Mouse (Mus musculus) skeletal muscle tissue, adult 2 months (tissue): Measurements from ENCODE around the gene Fars2.

Experiments
- DNase-seq: peaks from one replicate; pipeline ENCODE4 v3.0.0-alpha.2; 2012; ENCODE audit warnings: low read depth, low spot score

Gene Fars2

DNA sequence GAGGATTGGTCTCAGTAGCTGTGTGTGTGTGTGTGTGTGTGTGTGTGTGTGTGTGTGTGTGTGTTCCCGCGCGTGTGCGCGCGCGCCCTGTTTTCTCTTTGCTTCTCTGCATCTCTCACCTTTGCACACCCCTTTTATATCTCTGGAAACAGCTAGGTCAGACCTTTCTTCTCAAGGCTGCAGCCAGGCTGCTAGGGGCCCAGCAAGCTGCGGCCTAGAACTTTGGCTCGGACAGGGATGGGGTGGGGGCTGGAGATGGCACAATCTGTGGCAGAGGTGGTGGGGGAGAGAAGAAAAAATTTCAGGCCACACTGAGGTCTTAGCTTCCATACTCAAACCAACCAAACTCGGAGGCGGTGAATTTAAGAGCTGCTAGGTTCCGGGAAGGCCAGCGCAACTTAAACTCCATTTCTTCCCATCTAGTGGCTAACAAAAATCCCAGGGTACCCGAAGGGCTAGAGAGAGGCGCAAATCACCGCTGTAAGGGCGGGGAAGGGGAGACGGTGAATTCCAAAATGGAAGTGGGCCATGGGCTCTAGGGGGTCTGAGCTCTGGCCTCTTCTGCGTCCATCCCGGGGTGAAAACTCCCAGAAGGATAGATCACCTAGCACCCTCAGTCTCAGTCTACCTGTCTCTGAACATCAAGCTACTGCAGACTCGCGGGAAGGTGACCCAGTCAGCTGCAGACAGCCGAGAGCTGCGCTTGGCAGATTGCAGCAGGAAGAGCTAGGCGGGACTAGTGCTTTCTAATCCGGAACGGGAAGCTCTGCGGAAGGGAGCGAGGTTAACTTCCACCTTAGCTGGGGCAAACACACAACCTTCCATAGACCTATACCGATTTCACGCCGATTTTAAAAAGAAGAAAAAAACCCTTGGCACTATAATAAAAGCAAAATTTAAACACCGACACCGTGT, 614.1 kb downstream of the Fars2 start:
- DNase-seq: peak; percentile 21

DNA sequence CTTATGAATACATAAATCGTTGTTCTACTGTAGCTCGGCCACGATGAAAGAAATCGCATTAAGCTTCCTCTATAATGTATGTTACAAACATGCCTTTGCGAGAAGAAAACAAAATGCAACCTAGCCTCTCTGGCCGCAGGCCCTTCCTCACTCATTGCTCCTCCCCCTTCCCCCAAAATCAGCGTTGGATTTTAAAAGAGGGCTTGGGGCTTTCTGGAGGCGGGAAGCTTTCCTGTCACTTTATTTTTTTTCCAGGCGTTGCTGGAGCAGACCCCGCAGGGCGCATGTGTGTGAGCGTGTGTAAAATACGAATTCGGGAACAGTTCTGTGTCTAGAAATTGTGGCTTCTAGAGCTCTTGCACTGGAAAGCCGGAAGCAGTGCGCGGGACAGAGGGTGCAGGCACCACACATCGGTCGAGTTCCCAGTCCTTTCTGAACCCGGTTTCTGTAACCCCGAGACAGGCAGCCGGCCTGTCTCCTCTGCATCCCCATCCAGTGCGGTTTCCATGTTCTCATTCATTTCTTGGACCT, 614.8 kb downstream of the Fars2 start:
- DNase-seq: no peak

DNA sequence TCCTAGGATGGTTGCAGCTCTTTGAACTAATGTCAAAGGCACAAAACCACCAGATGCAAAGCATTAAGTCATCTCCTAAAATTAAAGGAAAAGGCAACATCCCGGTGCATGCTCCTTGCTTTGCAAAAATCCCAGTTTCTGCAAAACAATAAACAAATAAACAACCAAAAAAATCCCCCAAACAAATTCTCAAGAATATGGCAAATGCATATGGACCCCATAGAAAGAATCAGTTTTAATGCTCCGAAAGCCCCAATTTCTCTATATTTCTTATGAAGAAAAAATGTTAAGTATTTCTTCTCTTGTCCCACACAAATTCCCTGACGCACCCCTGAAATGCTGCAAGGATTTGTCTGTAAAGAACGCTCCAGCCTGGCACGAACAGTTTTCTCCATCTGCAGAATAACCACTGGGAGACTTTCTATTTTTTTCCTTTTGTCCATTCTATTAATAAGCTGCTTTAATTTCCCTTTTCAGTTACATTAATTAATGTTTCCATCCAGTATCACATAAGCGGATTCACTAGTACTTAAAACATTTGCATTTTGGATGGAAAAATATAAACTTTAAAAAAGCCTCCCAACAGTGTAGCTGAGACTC, 615.8 kb downstream of the Fars2 start:
- no peak for DNase-seq

DNA sequence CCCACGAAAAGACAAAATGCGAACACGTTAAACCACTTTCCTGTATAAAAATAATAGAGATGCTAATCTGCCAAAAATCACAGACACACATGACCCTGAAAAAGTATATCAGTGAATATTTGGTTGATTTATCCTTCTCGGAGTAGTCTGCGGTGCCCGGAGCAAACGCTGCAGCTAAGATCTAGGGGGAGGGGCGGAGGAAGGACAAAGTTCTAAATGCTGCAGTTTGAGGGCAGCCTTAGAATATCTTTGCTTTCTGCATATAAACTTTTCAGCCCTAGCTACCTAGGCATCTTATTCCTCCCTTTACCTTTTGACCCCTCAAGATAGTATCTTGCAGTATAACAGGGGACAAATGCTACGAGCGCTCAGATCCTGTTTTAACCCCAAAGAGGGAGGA, 616.4 kb downstream of the Fars2 start:
- DNase-seq: no peak

DNA sequence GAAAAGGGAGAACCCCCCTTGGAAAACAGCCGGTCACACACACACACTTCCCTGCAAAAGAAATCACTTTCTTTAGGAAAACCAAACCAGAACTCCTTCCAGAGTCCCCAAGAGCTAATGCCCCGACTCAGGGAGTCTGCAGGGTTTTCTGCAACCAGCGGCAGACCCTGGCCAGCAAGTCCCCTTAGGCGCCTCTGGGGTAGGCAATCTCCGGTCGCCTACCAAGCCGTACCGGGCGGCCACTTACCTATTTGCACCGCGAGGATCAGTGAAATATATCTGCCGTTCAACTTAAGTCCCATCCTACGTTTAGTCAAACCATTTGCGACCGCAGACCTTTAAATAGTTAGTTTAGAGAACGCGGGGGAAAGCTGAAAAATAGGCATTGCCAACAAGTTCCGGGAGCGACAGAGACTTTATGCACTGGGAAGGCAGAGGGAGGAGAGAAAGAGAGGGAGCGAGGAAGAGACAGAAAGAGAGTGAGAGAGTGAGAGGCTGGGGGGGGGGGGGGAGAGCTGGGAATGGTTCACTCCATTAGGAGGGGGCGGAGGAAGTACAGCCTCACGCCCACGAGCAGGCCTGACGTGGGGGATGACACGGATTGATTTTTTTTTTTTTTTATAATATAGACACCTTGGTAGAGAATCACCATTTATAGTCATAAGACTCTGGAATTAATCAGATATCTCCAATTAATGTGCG, 616.9 kb downstream of the Fars2 start:
- no peak for DNase-seq

DNA sequence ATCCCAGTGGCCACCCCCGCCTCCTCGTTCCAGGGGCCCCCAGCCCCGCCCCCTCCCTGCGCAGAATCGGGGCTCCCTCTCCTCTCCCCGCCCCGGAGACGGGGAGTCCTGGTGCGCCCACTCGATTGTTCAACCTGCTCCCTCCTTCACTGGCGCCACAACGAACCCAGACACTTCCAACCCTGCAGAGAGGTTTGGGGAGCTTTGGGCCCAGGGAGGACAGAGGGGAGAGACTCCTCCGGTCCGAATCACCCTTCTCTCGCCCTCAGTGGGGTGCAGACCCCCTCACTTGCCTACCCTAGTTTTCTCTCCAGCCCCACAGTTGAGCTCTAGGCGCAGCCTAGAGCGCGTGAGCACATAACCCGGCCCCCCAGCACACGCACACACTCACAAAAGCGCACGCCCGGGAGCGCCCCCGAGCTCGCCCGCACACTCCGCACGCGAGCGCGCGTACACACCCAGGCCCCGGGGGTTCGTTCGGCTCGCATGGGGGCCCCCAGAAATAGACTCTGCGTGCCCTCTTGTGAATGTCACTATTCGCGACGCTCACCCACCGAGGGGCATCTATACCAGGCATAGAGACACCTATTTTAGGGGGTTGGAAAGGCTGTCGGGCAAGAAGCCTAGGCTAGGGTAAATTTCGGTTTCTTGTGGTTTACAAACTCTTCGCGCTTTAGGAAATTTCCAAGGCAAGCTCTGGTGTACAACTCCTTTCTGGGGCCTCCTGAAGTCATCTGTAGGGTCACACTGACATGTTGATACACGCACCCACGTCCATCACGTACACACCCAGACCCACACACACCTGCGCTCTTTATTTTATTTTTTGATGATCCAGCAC, 617.7 kb downstream of the Fars2 start, which contains the start of gene Nrn1:
TSS of gene Nrn1 (minus strand) at position 401 of the 841 bp plus-strand sequence.
- DNase-seq: no peak

DNA sequence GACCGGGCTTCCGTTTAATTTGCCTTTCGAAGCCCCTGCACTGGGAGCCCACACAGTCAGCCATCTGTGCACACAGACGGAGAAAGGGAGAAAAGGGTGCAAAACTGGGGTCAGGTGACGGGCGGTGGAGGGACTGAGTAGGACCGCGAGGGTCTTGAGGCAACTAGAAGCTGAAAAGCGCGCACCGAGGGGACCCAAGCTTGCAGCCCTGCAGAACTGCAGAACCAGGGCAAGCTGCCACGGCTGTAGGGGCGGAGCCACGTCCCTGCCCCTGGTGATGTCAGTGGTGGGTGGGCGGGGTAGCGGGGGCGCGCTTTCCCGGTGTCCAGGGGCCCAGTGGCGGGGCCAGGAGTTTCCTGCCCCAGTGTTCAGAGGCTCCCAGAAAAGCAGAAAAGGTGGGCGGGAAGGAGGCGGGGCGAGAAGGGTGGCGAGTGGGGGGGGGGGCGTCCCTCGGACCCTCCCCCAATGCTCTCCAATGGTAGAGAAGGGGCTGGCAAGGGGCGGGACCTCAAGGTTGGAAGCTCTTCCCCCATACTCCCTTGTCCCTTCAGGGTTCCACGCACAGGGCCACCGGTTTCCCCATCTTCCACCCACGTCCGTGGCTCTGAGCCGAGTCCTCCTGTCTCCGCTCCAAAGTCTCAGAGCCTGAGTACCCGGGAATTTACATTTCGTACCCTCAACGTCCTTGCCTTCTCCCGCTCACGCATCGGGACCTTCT, 618.8 kb downstream of the Fars2 start:
- peak; percentile 18 for DNase-seq

DNA sequence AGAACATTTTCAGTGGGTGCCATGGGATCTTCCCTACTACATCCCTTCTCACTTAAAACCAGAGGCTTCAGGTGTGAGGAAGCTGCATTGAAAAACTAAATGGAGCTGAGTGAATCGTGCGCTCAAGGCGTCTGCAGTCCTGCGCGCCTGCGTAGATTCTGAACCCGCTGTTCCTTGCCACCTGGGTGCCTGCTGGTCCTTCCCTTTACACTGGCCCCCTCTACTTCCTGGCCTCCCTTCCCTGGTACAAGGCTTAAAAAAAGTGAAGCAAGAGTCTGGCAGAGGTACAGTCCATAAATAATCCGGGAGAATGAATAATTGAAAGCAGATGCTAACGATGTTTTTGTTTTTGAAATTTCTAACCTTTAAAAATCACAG, 619.4 kb downstream of the Fars2 start:
- DNase-seq: no peak

DNA sequence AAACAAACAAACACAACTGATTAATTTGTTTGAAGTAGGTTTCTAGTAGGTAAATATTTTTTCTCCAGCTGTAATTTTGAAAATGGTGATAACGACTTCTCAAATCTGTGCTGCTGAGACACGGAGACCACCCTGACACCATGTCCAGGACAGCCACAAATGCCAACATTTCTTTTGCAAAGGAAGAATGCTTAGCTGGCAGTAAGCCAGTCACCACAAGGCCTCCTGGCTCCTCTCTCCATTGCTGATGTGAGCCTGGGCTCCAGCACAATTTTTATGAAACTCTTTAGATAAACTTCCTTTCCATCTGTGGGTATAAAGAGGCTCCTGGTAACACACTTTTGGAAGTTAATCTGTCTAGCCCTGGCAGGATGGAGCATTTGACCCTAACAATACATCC, 632.8 kb downstream of the Fars2 start:
- no peak for DNase-seq

DNA sequence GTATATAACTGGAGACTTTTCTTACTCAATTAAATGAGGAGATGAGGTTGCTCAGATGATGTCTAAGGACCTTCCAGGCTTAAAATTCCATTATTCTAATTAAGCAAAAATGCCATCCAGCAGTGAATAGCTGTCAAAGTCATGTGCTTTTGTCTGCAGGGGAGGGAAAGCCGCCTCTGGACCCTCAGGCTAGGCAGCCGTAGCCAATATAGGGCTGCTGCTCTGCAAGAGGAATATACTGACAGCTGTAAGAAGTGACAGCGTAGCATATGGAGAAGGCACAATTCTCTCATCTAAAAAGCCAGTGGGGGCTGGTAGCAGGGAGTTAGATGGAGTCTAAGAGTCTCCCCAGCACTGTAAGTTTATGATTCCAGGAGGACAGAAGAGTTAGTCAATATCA, 634.6 kb downstream of the Fars2 start:
- DNase-seq: no peak

DNA sequence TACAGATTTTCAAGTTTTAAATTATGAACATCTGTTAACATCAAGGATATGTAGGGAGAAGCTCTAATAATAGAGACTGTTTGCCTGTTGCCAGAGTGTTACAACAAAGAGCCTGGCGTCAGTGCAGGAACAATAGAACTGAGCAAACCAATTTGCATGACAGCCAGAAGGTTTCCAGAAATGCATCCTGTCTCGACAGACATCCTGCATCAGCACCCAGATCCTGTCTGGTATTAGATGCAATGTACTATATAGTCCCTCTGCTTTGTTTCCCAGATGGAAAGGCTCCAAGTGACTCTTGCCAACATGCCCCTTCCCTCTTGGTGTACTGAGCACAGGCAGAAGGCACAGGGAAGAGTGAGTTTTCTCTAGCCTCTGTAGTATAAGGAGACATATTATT, 649.6 kb downstream of the Fars2 start:
- no peak for DNase-seq
